Mouse (Mus musculus) ES-E14 (cell line): ENCODE data around the gene Ifitm6.
A peak's percentile ranks its signal among the peaks of the same experiment; 100 is the strongest.

Source experiments
- CHD2 ChIP-seq: IDR thresholded peaks from 2 replicates; pipeline ENCODE4 v1.6.1; 2014; ENCODE audit warnings: mild to moderate bottlenecking, low read depth, low read length, inconsistent platforms
- HCFC1 ChIP-seq: IDR thresholded peaks from 2 replicates; pipeline ENCODE4 v1.6.1; 2012; ENCODE audit warnings: low read length, inconsistent platforms, borderline replicate concordance; ENCODE audit not compliant: insufficient read depth
- MAFK ChIP-seq: IDR thresholded peaks from 2 replicates; pipeline ENCODE4 v1.6.1; 2014; ENCODE audit warnings: mild to moderate bottlenecking, low read depth, low read length, inconsistent platforms; ENCODE audit not compliant: insufficient read depth
- ZC3H11A ChIP-seq: IDR thresholded peaks from 2 replicates; pipeline ENCODE4 v1.6.1; 2012; ENCODE audit warnings: low read depth, mild to moderate bottlenecking, inconsistent platforms, low read length, borderline replicate concordance
- ZNF384 ChIP-seq: IDR thresholded peaks from 2 replicates; pipeline ENCODE4 v1.6.1; 2012; ENCODE audit warnings: low read depth, low read length, inconsistent platforms

- TF ChIP-seq ZNF384, result no peak
- TF ChIP-seq HCFC1, result peak; percentile 61; the same call in 1 of the 2 replicates
- TF ChIP-seq CHD2, result no peak
- peak; percentile 92 for TF ChIP-seq ZC3H11A
- TF ChIP-seq MAFK, result no peak
These were observed 8.6 kb downstream of the Ifitm6 start for GRCm38 (mm10) chr7:141008938-141009660.
